Mouse (Mus musculus) midbrain, embryonic 15.5 days (tissue): ENCODE data around the gene Sbf2. TPM values are rescaled to one million over a fixed set of nuclear protein-coding genes. Genes with fewer than 3 reads are reported as not detected.
A peak's percentile ranks its signal among the peaks of the same experiment; 100 is the strongest.
"Not testable (repeated sequence)": the region's sequence is repeated elsewhere in the genome, so short reads cannot be mapped to it uniquely, and the experiment has no call there.

Experiments used
- ATAC-seq: fragments of 200-750 bp; cut with Nextera tagmentation; replicated peaks from 2 replicates; pipeline ENCODE4 v1.8.0; 2017; ENCODE audit warnings: moderate TSS enrichment
- H3K27ac ChIP-seq: fragments of 300-500 bp; sonication (generic); 2 replicates; pipeline ENCODE4 v1.5.1; 2015; ENCODE audit warnings: mild to moderate bottlenecking, inconsistent platforms
- H3K27me3 ChIP-seq: fragments of 300-500 bp; sonication (generic); replicated peaks from 2 replicates; pipeline ENCODE4 v1.6.1; 2015; ENCODE audit warnings: inconsistent platforms
- H3K36me3 ChIP-seq: fragments of 300-500 bp; sonication (generic); replicated peaks from 2 replicates; pipeline ENCODE4 v1.6.1; 2015; ENCODE audit warnings: inconsistent platforms
- H3K4me1 ChIP-seq: fragments of 300-500 bp; sonication (generic); 2 replicates; pipeline ENCODE4 v1.6.1; 2015; ENCODE audit warnings: inconsistent platforms
- H3K4me2 ChIP-seq: fragments of 300-500 bp; sonication (generic); 2 replicates; pipeline ENCODE4 v1.6.1; 2015; ENCODE audit warnings: inconsistent platforms, mild to moderate bottlenecking, moderate library complexity
- H3K4me3 ChIP-seq: fragments of 300-500 bp; sonication (generic); 2 replicates; pipeline ENCODE4 v1.5.1; 2015; ENCODE audit warnings: mild to moderate bottlenecking, inconsistent platforms
- H3K9ac ChIP-seq: fragments of 300-500 bp; sonication (generic); 2 replicates; pipeline ENCODE4 v1.6.1; 2015; ENCODE audit warnings: mild to moderate bottlenecking, inconsistent platforms
- H3K9me3 ChIP-seq: fragments of 300-500 bp; sonication (generic); 2 replicates; pipeline ENCODE4 v1.6.1; 2016; ENCODE audit warnings: inconsistent platforms
- WGBS: fragments of 180-500 bp; shearing (Covaris S2); methylation state at CpG from one replicate; pipeline ENCODE4 v1.1.7; 2015; ENCODE audit warnings: mixed read lengths; 5-methylcytosine and 5-hydroxymethylcytosine counted together
- polyA plus RNA-seq: library from polyadenylated mRNA; unstranded; fragments of >200 nt; fragmentation: Nextera tagmentation; extraction: Ambion mirVana; gene quantifications from 2 replicates; pipeline ENCODE4 v1.2.1, GENCODE M21; 2015

Gene Sbf2
- polyA plus RNA-seq, 1 experiment from 2014 or later, result 69.6 TPM

GRCm38 (mm10) chr7:110645859-110646258, 31.1 kb upstream of the Sbf2 start:
- Histone ChIP-seq H3K36me3 (no peaks in the 10 kb centered on the region), H3K9me3 (no peaks in the 10 kb centered on the region), H3K4me3 (no peak overlapping the region), H3K27ac (no peak overlapping the region), H3K4me2 (no peak overlapping the region), H3K27me3 (no peaks in the 10 kb centered on the region), H3K4me1 (no peaks in the 10 kb centered on the region), H3K9ac (no peak overlapping the region)
- ATAC-seq, result no peak
- 86% methylated on average over 6 of the region's 6 CpGs for WGBS

GRCm38 (mm10) chr7:110645311-110645710, 30.6 kb upstream of the Sbf2 start:
- Histone ChIP-seq H3K27ac (no peak overlapping the region), H3K4me2 (no peak overlapping the region), H3K4me1 (no peaks in the 10 kb centered on the region), H3K27me3 (no peaks in the 10 kb centered on the region), H3K9me3 (no peaks in the 10 kb centered on the region), H3K36me3 (no peaks in the 10 kb centered on the region), H3K9ac (no peak overlapping the region), H3K4me3 (no peak overlapping the region)
- 76% methylated on average over 5 of the region's 5 CpGs for WGBS
- peak; percentile 71; the same call in 1 of the 2 replicates for ATAC-seq

GRCm38 (mm10) chr7:110639958-110640357, 25.2 kb upstream of the Sbf2 start:
- H3K4me2 ChIP-seq, H3K4me3 ChIP-seq, H3K27ac ChIP-seq, H3K4me1 ChIP-seq, ATAC-seq, H3K27me3 ChIP-seq, H3K36me3 ChIP-seq, H3K9me3 ChIP-seq, H3K9ac ChIP-seq: not testable (repeated sequence)
- WGBS, result 93% methylated on average over 3 of the region's 3 CpGs

GRCm38 (mm10) chr7:110639291-110639915, 24.7 kb upstream of the Sbf2 start:
- ATAC-seq, result no peak
- Histone ChIP-seq H3K4me1 (0 out of 2 replicates have a peak, but pooled peaks cover 9% of the 10 kb centered on the region), H3K9ac (no peak overlapping the region), H3K4me2 (no peak overlapping the region), H3K4me3 (no peak overlapping the region), H3K36me3 (no peaks in the 10 kb centered on the region), H3K9me3 (no peaks in the 10 kb centered on the region), H3K27ac (no peak overlapping the region), H3K27me3 (no peaks in the 10 kb centered on the region)
- WGBS, result 85% methylated on average over 11 of the region's 11 CpGs

- peak; percentile 60; the same call in 1 of the 2 replicates for ATAC-seq
- Histone ChIP-seq H3K27me3 (no peaks in the 10 kb centered on the region), H3K4me3 (no peak overlapping the region), H3K4me1 (0 out of 2 replicates have a peak, but pooled peaks cover 9% of the 10 kb centered on the region), H3K27ac (no peak overlapping the region), H3K4me2 (no peak overlapping the region), H3K9me3 (no peaks in the 10 kb centered on the region), H3K9ac (no peak overlapping the region), H3K36me3 (no peaks in the 10 kb centered on the region)
- WGBS, result 36% methylated on average over 17 of the region's 17 CpGs
Measured at GRCm38 (mm10) chr7:110638305-110639110, 23.8 kb upstream of the Sbf2 start.

- Histone ChIP-seq H3K9me3 (no peaks in the 10 kb centered on the region), H3K27me3 (peaks cover 6% of the 10 kb centered on the region), H3K9ac (no peak overlapping the region), H3K27ac (no peak overlapping the region), H3K36me3 (no peaks in the 10 kb centered on the region), H3K4me1 (0 out of 2 replicates have a peak, but pooled peaks cover 9% of the 10 kb centered on the region), H3K4me2 (no peak overlapping the region), H3K4me3 (no peak overlapping the region)
- WGBS, result 57% methylated on average over 1 of the region's 1 CpGs
- ATAC-seq, result no peak
Measured at GRCm38 (mm10) chr7:110636559-110636958, 21.8 kb upstream of the Sbf2 start.

GRCm38 (mm10) chr7:110635929-110636328, 21.2 kb upstream of the Sbf2 start:
- no peak overlapping the region for H3K4me2 ChIP-seq
- H3K4me3 ChIP-seq, result no peak overlapping the region
- no peaks in the 10 kb centered on the region for H3K9me3 ChIP-seq
- 0 out of 2 replicates have a peak, but pooled peaks cover 9% of the 10 kb centered on the region for H3K4me1 ChIP-seq
- no peak for ATAC-seq
- H3K27me3 ChIP-seq, result peaks cover 13% of the 10 kb centered on the region
- 78% methylated on average over 3 of the region's 3 CpGs for WGBS
- H3K27ac ChIP-seq, result no peak overlapping the region
- H3K36me3 ChIP-seq, result no peaks in the 10 kb centered on the region
- H3K9ac ChIP-seq, result no peak overlapping the region

GRCm38 (mm10) chr7:110631136-110631888, 16.6 kb upstream of the Sbf2 start:
- peaks cover 42% of the 10 kb centered on the region for H3K4me1 ChIP-seq
- no peak overlapping the region for H3K9ac ChIP-seq
- no peaks in the 10 kb centered on the region for H3K9me3 ChIP-seq
- no peak for ATAC-seq
- H3K27me3 ChIP-seq, result peaks cover 51% of the 10 kb centered on the region
- no peaks in the 10 kb centered on the region for H3K36me3 ChIP-seq
- no peak overlapping the region for H3K27ac ChIP-seq
- WGBS, result 70% methylated on average over 16 of the region's 16 CpGs
- H3K4me3 ChIP-seq, result no peak overlapping the region
- H3K4me2 ChIP-seq, result no peak overlapping the region

GRCm38 (mm10) chr7:110629892-110630666, 15.4 kb upstream of the Sbf2 start:
- peaks cover 47% of the 10 kb centered on the region for H3K4me1 ChIP-seq

GRCm38 (mm10) chr7:110628611-110629354, 14.1 kb upstream of the Sbf2 start:
- H3K36me3 ChIP-seq, result no peaks in the 10 kb centered on the region
- no peaks in the 10 kb centered on the region for H3K9me3 ChIP-seq
- no peak for ATAC-seq
- H3K27me3 ChIP-seq, result peaks cover 73% of the 10 kb centered on the region
- H3K27ac ChIP-seq, result no peak overlapping the region
- peaks cover 47% of the 10 kb centered on the region for H3K4me1 ChIP-seq
- peak overlapping the region; percentile 40 for H3K9ac ChIP-seq
- peak overlapping the region; percentile 73 for H3K4me2 ChIP-seq
- peak overlapping the region; percentile 37 for H3K4me3 ChIP-seq
- under 1% methylated on average over 33 of the region's 33 CpGs for WGBS

More at GRCm38 (mm10) chr7:110629892-110630666, 15.4 kb upstream of the Sbf2 start:
- Histone ChIP-seq H3K9ac (peak overlapping the region; percentile 23), H3K9me3 (no peaks in the 10 kb centered on the region), H3K36me3 (no peaks in the 10 kb centered on the region), H3K27me3 (peaks cover 62% of the 10 kb centered on the region), H3K4me2 (peak overlapping the region; percentile 72), H3K4me3 (peak overlapping the region; percentile 41), H3K27ac (no peak overlapping the region)
- peak; percentile 91 for ATAC-seq
- WGBS, result under 1% methylated on average over 36 of the region's 36 CpGs

- Histone ChIP-seq H3K4me1 (peaks cover 47% of the 10 kb centered on the region), H3K27ac (no peak overlapping the region), H3K36me3 (no peaks in the 10 kb centered on the region), H3K4me2 (peak overlapping the region; percentile 73), H3K9me3 (no peaks in the 10 kb centered on the region), H3K27me3 (peaks cover 75% of the 10 kb centered on the region), H3K4me3 (peak overlapping the region; percentile 37), H3K9ac (no peak overlapping the region; the same call in 1 of the 2 replicates)
- no peak for ATAC-seq
- 4% methylated on average over 11 of the region's 11 CpGs for WGBS
Measured at GRCm38 (mm10) chr7:110628273-110628600, 13.5 kb upstream of the Sbf2 start.
